Mouse (Mus musculus) right cerebral cortex, adult 18-20 months (tissue): Measurements from ENCODE around the gene Ptpn13.

Source experiments
- DNase-seq: peaks from one replicate; pipeline ENCODE4 v3.0.0; 2022; ENCODE audit warnings: mixed read lengths

Gene Ptpn13

DNA sequence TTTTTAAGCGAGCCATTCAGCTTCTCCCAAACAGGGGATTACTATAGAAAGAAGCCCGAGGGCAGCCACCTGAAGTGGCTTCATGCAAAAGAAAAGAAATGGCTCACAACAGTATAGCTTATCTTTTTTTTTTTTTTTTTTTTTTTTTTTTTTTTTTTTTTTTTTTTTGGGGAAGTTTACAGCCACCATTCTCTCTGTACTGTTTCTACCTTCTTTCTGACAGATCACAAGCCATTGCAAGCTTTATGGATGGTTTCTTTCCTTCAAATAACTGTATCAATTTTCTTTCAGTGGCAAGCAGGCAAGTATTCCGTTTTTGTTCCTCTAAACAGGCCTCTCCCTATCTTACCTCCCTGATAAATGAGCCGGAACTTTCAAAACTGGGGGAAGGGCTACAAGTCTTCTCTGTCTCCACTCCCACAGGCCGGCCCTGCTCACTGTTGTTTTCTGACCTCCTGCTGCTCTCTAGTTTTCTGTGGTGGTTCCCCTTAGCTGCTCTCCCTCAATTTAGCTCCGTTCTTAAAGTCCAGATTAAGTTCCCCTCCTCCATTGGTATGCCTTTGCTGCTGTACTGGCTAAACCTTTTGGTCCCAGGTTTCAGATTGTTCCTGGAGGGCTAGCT, 1.6 kb upstream of the Ptpn13 start:
- DNase-seq = no peak

DNA sequence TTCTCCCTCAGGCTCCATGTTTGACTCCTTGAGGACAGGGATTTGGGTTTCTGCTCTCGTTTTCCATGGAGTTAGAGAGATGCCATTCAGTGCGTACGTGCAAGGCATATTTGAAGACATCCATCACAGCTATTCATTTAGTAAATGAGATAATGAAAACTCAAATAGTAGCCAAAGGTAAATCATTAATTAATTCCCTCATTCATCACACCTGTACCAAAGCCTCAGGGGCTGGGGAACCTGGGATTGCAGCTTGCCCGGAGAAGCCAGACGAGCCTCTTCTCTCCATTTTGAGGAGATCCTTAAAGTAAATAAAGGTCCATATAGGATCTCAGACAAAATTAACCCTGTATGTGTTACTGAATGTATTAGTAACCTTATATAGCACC, 1.1 kb upstream of the Ptpn13 start:
- DNase-seq = no peak

DNA sequence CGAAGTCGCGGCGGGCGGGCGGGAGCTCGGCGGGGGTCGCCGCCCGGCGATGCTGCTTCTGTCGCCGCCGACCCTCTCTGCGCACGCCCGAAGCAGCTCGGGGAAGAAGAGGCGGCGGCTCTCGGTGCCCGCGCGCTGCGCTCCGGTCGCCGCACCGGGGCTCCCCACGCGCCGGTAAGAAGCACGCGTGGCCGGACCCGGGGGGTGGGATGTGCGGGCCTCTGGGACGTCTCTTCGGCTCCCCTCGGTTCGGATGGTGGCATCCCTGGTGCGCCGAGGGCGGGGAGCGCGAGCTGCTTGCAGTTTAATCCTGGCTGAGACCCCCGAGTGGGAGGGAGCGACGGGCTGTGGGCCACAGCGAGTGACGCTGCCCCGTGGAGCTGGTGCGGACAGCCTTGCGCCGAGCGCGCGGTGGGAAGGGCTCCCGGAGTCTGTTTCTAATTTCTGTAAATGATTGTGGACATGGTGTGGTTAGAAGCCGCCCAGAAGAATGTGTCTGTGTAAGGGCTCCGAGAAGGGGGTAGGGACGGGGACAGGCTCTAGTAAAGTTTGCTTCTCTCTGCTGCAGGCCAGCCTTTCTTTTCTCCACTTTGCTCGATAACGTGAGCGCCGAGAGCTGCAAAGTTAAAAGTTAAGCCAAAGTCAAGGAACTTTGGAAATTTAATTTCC, 505 bp downstream of the Ptpn13 start:
- DNase-seq = peak; percentile 24

DNA sequence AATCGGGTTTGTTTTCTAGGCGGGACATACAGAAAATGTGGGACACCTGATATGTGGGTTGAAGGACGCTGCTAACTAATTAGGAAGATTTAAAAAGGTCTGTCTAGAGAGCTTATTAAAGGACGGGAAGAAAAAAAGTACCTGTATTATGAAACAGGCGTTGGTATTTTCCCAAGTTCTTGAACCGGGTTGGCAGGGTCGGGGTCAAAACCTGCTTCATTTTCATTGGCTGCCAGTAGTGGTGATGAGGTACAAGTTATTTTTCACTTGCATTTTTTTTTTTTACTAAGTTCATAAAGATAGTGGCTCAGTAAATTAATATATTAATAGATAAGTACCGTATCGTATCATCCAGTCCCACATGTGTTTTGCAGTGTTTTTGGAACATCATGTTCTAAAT, 1.3 kb downstream of the Ptpn13 start:
- no peak for DNase-seq

DNA sequence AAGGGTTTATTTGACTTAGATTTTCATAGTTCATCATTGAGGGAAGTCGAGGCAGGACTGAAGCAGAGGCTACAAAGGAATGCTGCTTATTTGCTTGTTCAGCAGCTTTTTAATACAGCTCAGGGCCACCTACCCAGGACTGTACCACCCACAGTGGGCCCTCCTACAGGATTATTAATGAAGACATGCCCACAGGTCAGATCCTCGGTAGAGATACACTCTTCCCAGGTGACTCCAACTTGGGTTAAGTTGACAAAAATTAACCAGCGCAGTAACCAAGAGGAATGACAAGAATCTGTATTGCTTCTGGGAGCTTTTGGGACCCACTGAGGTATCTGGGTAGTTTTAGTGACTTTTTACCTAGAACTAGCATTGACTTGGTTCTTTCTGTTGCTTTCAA, 6.0 kb downstream of the Ptpn13 start:
- DNase-seq = no peak

DNA sequence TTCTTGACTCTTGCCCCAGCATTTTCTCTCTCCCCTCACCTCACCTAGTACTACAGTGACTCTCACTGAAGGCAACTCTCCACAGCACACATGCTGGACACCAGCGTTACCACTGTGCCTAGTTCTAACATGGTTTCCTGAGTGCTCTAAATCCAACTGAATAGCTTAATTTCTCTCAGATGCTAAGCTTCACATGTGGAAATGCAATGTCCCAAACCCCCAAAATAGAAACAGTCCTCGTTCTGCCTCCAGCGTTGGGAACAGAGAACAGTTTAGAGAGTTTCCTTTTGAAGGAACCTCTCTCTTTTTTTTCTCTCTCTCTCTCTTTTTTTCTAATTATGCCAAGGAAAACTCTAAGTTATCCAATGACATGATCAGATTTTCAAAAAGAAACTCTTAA, 6.5 kb downstream of the Ptpn13 start:
- no peak for DNase-seq

DNA sequence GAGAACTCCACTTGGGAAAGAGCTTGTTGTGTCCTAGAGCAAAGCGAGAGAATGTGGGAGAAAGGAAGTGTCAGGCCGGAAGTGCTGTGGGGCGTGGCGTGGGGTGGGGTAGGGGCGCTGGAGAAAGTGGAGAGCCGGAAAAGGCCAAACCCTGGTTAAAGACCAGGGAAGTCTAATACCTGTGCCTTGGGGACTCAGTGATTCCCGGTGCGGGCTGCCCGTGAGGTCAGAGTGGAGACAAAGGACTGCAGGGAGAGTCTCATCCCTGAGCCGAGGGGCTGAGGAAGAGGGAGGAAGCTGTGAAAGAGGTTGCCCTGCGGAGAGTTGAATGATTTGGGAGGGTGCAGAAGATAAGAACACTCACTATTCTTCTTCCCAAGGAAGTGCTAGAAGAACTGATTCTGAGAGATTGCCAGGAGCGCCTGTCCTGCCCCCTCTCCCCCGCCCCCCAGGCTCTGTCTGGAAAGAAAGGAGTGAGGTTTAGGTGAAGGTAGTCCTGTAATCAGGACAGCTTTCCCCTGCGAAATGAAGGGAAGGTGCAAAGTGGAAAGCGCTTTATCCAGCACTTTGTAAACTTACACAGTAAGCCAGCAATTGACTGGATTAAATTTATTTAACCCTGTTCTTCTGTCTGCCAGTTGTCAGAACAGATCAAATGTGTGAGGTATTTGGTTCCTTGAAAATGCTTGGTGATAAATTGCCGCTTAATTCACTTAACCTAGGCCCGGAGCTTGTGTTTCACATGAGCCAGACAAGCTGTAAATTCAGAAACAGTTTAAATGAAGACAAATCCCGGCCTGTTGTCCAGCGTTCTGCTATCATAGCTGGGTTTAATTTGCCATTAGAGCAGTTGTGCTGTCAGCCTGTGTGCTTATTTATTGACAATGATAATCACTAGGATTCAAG, 11.3 kb downstream of the Ptpn13 start:
- no peak for DNase-seq

DNA sequence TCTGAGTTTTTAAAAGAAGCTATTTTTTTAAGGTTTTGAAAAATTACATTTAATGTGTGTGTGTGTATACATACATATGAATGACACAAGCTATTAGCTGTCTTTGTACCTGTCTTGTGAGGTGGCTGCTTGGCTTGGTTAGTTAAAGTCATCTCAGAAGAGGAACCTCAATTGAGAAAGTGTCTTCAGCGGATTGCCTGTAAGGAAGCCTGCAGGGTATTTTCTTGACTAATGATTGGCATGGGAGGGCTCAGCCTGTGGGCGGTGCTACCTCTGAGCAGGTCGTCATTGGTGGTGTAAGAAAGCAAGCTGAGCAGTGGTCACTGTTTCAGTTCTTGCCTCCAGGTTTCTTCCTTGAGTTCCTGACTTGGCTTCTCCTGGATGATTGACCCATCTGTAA, 12.7 kb downstream of the Ptpn13 start:
- no peak for DNase-seq

DNA sequence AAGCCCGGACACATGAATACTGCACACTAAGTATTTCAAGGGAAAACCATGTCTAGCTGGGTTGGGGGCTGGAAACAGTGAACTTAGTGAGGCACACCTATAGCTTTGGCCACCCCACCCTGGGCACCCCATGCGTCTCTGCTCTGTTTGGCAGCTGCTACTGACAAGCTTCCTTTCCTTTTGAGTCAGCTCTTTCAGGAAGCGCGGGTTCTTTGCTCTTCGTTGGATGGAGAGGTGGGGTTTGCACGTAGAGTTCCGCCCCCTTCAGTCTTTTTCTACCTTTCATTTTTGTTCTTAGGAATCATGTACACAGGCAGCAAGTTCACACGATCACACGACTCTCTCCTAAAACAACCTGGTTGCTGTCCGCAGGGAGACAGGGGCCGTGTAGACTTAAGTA, 14.2 kb downstream of the Ptpn13 start:
- no peak for DNase-seq

DNA sequence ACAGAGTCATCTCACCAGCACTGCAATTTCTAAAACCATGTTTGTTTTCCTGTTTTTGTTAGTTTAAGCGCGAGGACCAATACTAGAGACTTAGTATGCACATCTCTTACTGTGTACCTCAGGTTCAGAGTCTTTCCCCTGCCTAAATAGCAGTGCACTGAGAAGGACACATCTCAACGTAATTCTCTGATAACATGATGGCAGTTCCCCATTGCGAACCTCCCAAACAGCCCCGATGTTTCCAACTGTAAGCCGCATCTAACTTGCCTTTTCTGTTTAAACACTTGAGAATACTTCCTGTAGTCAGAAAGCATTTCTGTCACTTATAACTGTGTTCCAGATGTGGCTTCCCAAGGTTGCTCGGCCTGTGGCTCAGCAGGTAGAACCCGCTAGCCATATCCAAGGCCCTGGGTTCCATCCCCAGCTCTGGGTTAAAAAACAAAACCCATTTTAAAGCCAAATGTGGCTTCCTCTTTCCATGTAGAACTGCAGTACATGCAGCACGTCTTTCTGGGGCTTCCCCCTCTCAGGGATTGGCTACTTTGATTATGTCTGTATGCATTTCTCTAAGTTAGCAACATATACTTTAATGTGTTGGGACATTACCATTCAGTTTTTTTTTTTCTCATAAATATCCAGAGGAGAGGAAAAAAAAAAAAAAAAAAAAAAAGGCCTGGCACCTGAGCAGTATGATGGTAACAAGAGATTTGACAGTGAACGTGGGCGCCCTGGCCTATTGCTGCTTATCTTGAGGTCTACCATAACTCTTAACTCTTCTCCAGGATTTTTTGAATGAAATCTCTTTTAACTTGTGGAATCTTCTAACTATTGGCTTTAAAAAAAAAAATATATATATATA, 15.7 kb downstream of the Ptpn13 start:
- DNase-seq = no peak

DNA sequence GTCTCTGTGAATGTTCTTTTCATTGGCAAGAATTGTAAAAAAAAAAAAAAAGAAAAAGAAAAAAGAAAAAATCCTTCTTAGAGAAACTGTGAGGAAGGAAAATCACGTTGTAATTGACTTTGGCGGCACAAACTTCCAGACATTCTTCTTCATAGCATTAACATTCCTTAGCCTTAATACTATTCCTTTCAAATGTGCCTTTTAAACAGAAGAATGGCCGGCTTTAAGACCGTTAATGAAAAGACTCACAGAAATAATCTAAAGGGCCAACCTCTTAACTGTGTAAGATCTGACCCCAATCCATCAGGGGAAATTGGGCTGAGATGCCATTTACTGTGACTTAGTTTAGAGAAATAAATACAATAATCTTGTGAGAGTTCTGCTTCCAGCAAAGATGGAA, 16.7 kb downstream of the Ptpn13 start:
- no peak for DNase-seq

DNA sequence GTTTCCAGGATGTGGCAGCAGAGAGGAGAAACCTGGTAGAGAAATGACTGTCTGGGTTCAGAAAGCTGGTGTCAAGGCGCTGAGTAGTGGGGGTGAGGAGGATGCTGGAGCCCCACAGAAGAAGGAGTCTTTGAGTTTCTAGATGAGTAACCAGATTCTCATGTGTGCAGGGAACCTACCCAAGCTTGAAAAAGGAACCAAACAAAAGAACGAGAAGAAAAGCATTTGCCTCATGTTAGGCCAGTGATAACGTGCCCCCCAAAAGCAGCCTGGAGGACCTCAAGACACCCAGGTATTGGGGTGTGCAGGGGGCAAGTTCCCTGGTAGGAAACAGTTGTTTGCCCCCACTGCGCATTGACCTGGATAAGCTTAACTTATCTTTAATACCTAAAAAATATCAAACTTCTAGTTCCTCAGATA, 17.3 kb downstream of the Ptpn13 start:
- DNase-seq = no peak

DNA sequence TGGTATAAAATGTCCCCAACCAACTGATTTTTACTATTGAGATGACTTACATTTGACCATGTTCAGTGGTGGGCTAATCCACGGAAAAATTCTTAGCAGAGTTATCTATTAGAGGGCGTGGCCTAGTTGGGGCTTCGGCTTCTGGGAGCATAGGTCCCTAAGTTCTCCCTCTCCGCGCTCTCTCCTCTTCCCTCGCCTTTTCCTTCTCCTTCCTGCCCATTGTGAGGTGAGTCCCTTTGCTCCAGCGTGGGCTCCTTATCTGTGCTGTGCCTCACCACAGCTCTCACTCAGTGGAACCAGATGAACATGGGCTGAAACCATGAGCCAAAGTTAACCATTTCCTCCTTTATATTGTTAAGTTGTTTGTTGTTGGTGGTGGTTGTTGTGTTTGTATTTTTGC, 17.9 kb downstream of the Ptpn13 start:
- DNase-seq = no peak

DNA sequence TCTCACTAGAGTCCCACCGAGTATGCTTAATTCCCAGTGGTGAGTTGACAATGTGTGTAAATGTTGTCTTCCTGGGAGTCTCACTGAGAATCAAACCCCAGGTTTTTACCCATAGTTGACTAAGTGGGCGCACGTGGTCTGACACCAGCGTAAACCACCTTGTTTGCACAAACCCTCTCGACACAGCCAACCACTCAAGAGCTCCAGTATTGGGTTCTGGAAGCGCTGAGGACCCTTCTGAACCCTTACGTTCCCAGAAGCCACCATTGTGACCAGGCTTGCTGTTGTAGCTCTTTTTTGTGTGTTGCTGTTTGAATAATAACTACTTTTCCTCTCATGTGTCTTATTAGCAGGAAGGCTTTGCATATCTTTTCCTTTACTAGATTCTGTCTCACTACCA, 20.4 kb downstream of the Ptpn13 start:
- DNase-seq = no peak

DNA sequence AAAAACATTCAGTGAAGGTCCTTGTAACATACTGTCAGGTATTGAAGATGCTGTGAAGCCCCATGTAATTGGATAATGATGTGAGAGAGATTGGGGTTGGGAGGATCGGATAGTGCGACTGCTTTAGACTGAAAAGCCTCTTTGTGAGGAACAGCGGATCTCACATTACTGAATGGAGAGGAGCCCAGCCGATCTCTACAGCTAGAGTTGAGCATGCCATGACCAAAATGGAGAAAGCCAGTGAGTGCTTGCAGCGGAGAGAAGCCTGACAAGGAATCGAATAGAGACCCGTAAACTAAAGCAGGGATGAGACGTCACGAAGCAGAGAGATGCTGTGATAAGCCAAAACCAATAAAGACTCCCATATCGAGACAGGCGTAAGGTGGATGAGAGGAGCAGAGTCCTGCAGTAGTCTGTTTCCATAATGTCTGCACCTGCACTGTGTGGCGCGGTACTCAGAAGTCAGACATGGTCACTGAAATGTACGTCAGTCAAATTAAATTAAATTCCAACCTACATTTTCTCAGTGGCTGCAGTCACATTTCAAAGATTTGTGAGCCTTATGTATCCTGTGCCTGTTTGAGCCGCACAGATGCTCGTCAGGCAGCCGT, 22.9 kb downstream of the Ptpn13 start:
- DNase-seq = no peak

DNA sequence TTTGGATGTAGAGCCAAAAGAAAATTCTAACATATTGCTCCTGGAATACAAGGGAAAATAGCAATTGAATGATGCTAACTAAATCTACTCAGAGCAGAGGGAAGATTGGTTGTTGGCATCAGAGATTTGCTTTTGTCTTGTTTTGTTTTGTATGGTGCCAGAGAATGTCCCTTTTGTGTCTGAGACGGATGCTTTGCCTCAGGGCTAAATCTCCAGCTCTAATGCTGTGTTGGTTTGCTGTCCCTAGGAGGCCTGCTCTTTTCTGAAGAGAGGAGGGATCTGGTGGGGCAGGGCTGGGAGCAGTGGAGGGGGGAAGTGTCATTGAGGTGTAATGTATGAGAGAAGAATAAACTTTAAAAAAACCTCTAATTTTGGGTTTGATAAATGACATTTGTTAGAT, 23.5 kb downstream of the Ptpn13 start:
- DNase-seq = no peak

DNA sequence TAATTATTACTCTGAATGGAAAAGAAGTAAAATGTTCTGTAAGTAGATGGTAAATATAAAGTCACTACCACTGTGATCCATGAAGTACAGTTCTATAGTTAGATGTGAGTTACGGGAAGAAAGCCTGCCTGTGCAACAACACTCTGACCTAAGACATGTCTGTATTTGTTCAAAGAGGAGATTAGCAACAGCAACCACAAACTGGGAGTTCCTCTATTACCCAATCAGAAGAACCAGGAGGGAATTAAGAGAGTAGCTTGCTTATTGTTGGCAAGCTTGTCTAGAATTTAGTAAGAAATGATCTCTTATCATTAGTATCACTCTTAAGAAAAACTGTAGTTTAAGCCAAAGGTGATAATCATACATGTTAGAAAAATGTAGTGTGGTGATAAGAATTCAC, 25.7 kb downstream of the Ptpn13 start:
- no peak for DNase-seq

DNA sequence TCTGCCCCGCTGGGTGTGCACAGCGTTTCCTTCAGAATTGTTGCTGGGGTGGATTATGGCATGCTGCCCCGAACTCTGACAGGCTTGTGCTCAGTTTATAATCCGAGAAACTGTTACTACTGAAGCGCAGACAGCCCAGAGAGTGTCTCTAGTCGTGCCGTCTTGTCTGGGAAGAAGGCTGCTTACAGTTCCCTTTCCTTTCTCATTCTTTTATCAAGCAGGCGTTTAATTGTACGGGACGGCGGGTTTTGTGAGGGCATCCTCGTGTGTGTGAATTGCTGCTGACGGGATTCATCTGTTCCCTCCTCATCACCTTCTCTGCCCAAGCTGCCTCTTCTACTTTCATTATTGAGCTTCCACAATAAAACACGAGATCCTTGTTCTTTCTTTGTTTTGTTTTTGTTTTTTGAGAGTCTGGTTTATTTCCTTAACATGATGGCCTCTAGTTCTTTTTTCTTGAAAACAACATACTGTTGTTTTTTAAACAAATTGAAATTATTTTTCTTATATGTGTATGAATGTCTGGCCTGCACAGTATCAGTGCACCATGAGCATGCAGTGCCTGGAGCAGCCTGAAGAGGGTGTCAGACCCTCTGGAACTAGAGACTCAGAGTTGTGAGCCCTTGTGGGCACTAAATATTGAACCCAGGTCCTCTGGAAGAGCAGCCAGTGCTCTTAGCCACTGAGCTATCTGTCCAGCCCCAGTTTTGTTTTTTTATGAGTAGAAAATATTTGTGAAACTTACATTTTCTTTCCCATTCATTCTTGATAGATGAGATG, 28.6 kb downstream of the Ptpn13 start:
- no peak for DNase-seq

DNA sequence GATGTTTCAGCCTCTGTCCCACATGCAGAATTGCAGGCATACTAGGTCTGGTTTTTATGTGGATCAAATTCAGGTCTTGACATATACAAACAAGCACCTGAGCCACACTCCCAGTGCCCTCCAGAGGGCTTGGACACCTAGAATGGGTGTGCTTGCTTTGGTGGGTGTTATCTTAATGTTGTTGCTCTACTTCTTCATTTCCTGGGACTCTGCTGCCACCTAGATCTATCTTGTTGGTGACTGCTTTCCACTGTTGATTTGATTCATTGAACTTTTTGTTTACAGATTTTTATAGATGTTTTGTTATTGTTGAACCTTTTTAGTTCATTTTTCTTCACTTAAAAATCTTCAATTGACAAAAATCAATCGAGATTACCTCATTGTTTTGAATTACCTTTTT, 31.8 kb downstream of the Ptpn13 start:
- DNase-seq = no peak

DNA sequence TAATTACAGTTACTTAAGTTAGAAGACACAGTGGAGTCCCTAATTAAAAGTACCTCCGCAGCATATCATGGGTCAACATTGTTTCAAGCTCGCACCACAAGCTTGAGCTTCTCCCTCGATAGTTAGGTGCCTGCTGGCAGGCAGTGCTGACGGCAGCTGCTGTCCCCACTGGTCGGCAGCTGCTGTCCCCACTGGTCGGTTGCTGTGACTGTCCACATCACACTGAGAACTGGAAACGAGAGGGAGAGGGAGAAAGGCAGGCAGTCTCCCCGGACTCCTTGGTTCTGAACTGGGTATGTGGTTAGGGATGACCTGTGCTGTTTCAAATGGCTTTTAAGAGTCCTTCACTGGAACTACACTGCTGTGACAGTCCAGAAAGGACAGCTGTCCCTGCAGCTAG, 33.4 kb downstream of the Ptpn13 start:
- no peak for DNase-seq

DNA sequence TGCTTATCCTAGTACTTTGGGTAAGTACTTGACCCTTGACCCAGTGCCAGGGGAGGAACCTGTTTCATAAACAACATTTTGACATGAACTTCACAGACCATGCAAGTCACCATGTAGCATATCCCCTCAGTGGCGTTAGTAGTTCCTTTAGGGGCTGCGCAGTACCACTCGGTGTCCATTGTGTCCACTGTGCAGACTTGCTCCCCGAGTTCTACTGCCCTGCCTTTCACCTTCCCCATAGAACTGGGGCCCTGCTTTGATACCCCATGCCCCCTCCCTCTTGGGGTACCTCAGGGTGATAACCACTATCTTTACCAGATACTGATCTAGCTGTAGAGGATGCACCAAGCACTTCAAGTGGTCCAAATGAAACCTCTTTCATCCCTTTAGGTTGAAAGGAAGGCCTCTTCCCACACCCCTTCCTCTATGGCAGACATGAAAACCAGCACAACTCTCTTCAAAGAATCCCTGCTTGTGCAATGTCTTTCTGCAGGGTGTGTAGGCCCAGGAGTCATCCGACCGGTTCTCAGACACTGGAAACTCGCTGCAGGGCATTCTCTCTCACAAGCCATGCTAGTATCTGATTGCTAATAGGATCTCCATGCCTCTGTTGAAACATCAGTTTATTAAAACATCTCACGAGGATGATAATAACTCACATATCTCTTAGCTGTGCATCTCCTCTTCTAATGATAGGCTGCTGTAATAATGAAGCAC, 34.1 kb downstream of the Ptpn13 start:
- no peak for DNase-seq
